Mouse (Mus musculus): Measurements from ENCODE around the gene Nptx2.

Gene Nptx2

GRCm38 (mm10) chr5:144558481-144558880 is 12.8 kb downstream of the Nptx2 start:
- no peak for DNase-seq (ENCODE audit: extremely low read depth, insufficient read length, low spot score)

- DNase-seq (ENCODE audit: extremely low read depth, insufficient read length, low spot score) = no peak
Observed at GRCm38 (mm10) chr5:144565739-144566138, 20.0 kb downstream of the Nptx2 start.

DNA sequence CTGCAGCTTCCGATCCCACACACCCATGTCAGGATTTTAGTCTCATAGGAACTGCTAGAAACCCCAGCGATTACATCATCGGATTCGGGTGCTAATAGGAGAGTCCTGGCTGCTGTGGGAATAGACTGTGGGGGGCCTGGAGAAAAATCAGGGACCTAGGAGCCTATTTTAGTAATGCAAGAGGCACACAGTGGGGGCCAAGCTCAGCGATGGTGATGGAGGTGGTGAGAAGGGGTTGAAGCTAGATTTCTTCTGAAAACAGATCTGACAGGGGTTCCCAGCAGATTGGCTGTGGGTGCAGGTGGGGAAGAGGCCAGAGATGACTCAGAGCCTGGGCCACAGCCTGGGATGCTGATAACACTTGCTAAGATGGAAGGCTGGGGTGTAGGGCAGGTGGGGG is 39.4 kb downstream of the Nptx2 start:
- no peak for DNase-seq (ENCODE audit: extremely low read depth, insufficient read length, low spot score)

DNA sequence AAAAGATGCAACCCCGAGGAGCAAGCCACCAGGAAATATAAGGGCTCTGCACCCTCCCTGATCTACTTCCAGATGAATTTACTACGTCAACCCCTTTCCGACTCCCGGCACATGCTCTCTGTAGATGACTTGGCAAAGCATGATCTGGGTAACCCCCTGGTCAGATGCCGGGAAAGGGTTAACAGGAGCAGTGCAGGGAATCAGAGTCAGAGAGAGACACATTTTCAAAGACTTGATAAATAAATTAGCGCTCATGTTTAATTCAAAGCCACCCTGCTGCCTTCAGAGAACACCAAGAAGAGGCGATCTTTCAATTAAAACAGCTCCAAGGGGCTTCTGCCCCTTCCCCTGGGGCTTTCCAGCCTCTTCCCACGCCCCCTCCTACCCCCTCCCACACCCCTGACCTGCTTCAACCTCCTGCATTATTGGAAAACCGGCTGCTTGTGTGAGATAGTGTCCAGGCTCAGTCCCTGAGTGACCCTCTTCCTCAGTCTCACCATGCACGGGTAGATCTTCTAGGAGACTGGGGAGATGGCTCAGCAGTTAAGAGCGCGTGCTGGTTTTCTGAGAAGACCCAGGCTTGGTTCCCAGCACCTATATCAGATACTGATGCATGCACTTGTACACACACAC is 45.7 kb downstream of the Nptx2 start:
- no peak for DNase-seq (ENCODE audit: extremely low read depth, insufficient read length, low spot score)

DNA sequence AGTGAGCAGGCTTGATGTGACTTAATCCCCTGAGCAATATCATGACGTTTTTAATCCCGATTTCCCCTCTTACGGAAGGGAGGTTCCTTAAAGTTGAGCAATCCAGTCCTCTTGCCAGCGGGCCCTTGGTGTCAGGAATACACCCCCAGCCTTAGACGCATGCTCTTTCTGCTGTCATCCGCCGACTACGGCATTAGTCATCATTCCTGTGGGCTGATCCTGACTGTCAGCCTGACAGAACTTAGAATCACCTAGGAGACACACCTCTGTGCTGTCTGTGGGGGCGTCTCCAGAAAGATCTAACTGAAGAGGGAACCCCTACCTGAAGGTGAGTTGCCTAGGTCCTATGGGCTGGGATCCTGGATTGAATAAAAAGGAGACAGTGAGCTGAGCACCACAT is 49.1 kb downstream of the Nptx2 start:
- DNase-seq (ENCODE audit: extremely low read depth, insufficient read length, low spot score) = no peak
